Mouse (Mus musculus) layer of hippocampus, adult 9-11 months (tissue): ENCODE measurements at regions not wholly inside any gene's neighbourhood (a gene's known extent, or its start where the extent isn't known, plus 50 kb on each side); places are given as distances from the start of the nearest gene placed in this dataset.
A peak's percentile ranks its signal among the peaks of the same experiment; 100 is the strongest.

Source experiments
- DNase-seq: peaks from one replicate; pipeline ENCODE4 v3.0.0; 2022

- peak; percentile 41 for DNase-seq
Measured at GRCm38 (mm10) chr10:15592161-15592560, 874.1 kb upstream of the Gje1 start.

- DNase-seq, result no peak
Measured at GRCm38 (mm10) chr10:15586081-15586480, 868.1 kb upstream of the Gje1 start.

GRCm38 (mm10) chr10:15564119-15564518, 846.1 kb upstream of the Gje1 start:
- DNase-seq, result no peak

GRCm38 (mm10) chr10:15553407-15554064, 835.5 kb upstream of the Gje1 start:
- no peak for DNase-seq

GRCm38 (mm10) chr10:15541797-15542350, 823.9 kb upstream of the Gje1 start:
- DNase-seq, result no peak

- DNase-seq, result no peak
Measured at GRCm38 (mm10) chr10:15540780-15541426, 822.9 kb upstream of the Gje1 start.

- no peak for DNase-seq
Measured at GRCm38 (mm10) chr10:15536053-15536452, 818.0 kb upstream of the Gje1 start.

- DNase-seq, result no peak
Measured at GRCm38 (mm10) chr10:15487367-15487766, 769.4 kb upstream of the Gje1 start.

- DNase-seq, result no peak
Measured at GRCm38 (mm10) chr10:15443281-15443680, 725.3 kb upstream of the Gje1 start.

GRCm38 (mm10) chr10:15441216-15441615, 723.2 kb upstream of the Gje1 start:
- DNase-seq, result no peak

- no peak for DNase-seq
Measured at GRCm38 (mm10) chr10:15426746-15427145, 708.7 kb upstream of the Gje1 start.

- DNase-seq, result no peak
Measured at GRCm38 (mm10) chr10:15406211-15406610, 688.2 kb upstream of the Gje1 start.

- no peak for DNase-seq
Measured at GRCm38 (mm10) chr10:15405706-15406105, 687.7 kb upstream of the Gje1 start.

GRCm38 (mm10) chr10:15399964-15400363, 682.0 kb upstream of the Gje1 start:
- no peak for DNase-seq

- DNase-seq, result no peak
Measured at GRCm38 (mm10) chr10:15397114-15397513, 679.1 kb upstream of the Gje1 start.

GRCm38 (mm10) chr10:15395295-15395694, 677.3 kb upstream of the Gje1 start:
- no peak for DNase-seq

- DNase-seq, result no peak
Measured at GRCm38 (mm10) chr10:15392027-15392816, 674.2 kb upstream of the Gje1 start.

GRCm38 (mm10) chr10:15373571-15373970, 655.6 kb upstream of the Gje1 start:
- no peak for DNase-seq
